Comparison of ENCODE assay signal across 22 mouse cellular contexts in genomic region chr3:144480595-144480994, GRCm38 (mm10).
DNase-seq lines count a peak whose midpoint lies in the region.
"Had no signal": no experiment of that assay in that cellular context is flagged by ENCODE, and none has a peak within 500 bp of the region (broad histone marks: within the 10 kb centered on the region; RNA-seq: fewer than 3 reads in every experiment).

No protein-coding gene starts in this region.

- no peak overlapping the region for H3K27ac ChIP-seq in limb, embryonic 10.5 days
- H3K27ac ChIP-seq: embryonic facial prominence, embryonic 12.5 days; embryonic facial prominence, embryonic 15.5 days; forebrain, embryonic 10.5 days; forebrain, embryonic 12.5 days had no signal

- 88% methylated on average over 5 of the region's 5 CpGs for WGBS in limb, embryonic 10.5 days

- H3K27me3 ChIP-seq in splenic B cell, adult 2 months (ENCODE audit: control insufficient read depth, insufficient read depth, low read length, poor library complexity, severe bottlenecking): no peaks in the 10 kb centered on the region
- no peaks in the 10 kb centered on the region for H3K27me3 ChIP-seq in limb, embryonic 10.5 days (ENCODE audit: low read depth, poor library complexity, severe bottlenecking)
- H3K27me3 ChIP-seq: embryonic facial prominence, embryonic 12.5 days; embryonic facial prominence, embryonic 15.5 days; forebrain, embryonic 12.5 days; Patski had no signal

- H3K36me3 ChIP-seq in splenic B cell, adult 2 months (ENCODE audit: control insufficient read depth, insufficient read depth, low read length, poor library complexity, severe bottlenecking): no peaks in the 10 kb centered on the region
- no peaks in the 10 kb centered on the region for H3K36me3 ChIP-seq in limb, embryonic 10.5 days
- H3K36me3 ChIP-seq: embryonic facial prominence, embryonic 12.5 days; embryonic facial prominence, embryonic 15.5 days; forebrain, embryonic 10.5 days; forebrain, embryonic 12.5 days had no signal

- H3K4me1 ChIP-seq in limb, embryonic 10.5 days: peaks cover 5% of the 10 kb centered on the region

- H3K9me3 ChIP-seq in limb, embryonic 10.5 days (replicated peaks): no peaks in the 10 kb centered on the region
- H3K9me3 ChIP-seq: embryonic facial prominence, embryonic 12.5 days; embryonic facial prominence, embryonic 15.5 days; forebrain, embryonic 10.5 days; forebrain, embryonic 12.5 days; G1E had no signal

- peak; percentile 63 to 67 for DNase-seq in spleen, postnatal 36 days (ENCODE audit: low spot score in 2 of 2)
- no peak for DNase-seq in spleen, adult 12 weeks (ENCODE audit: low spot score)
- DNase-seq in B cell, adult 2 months: peak; percentile 53 to 60
- DNase-seq in splenic B cell, adult 2 months (ENCODE audit: low read depth, low spot score): peak; percentile 54
- DNase-seq in embryo, embryonic 10 days (ENCODE audit: low spot score): no peak
- DNase-seq in limb, embryonic 10.5 days (ENCODE audit: low spot score): no peak
- DNase-seq: adrenal gland, adult 8-10 months; adrenal gland, postnatal 14 days; adrenal gland, postnatal 36 days; cerebellum, adult 11-12 months; cerebellum, adult 2 months; cerebellum, adult 9-10 months; cerebellum, postnatal 10 days; cerebellum, postnatal 25 days; embryo, embryonic 11 days had no signal

- H3K4me3 ChIP-seq in limb, embryonic 10.5 days: no peak overlapping the region
- H3K4me3 ChIP-seq: embryonic facial prominence, embryonic 12.5 days; embryonic facial prominence, embryonic 15.5 days; erythroblast, embryonic 14.5 days; forebrain, embryonic 10.5 days; forebrain, embryonic 12.5 days had no signal

Comparison
In these comparisons a context has a peak if more than half of its experiments do, and no peak if none do; other contexts are left out.
1. DNase-seq: peak in spleen, postnatal 36 days (2 of 2), B cell, adult 2 months (2 of 2) and splenic B cell, adult 2 months (single experiment); none in spleen, adult 12 weeks (single experiment), embryo, embryonic 10 days (single experiment) and limb, embryonic 10.5 days (single experiment).